Mouse (Mus musculus) neural tube, embryonic 13.5 days (tissue): ENCODE measurements around the gene Exoc6b. TPM values are rescaled to one million over a fixed set of nuclear protein-coding genes. Genes with fewer than 3 reads are reported as not detected.

Source experiments
- ATAC-seq: fragments of 200-750 bp; cut with Nextera tagmentation; 2 replicates; pipeline ENCODE4 v1.8.0; 2017; ENCODE audit warnings: low read depth, mild to moderate bottlenecking, moderate TSS enrichment, moderate library complexity
- H3K27ac ChIP-seq: fragments of 300-500 bp; sonication (generic); replicated peaks from 2 replicates; pipeline ENCODE4 v1.5.1; 2015; ENCODE audit warnings: moderate library complexity, mild to moderate bottlenecking, inconsistent platforms
- H3K27me3 ChIP-seq: fragments of 300-500 bp; sonication (generic); 2 replicates; pipeline ENCODE4 v1.6.1; 2015; ENCODE audit warnings: mild to moderate bottlenecking, inconsistent platforms
- H3K36me3 ChIP-seq: fragments of 300-500 bp; sonication (generic); 2 replicates; pipeline ENCODE4 v1.6.1; 2015; ENCODE audit warnings: mild to moderate bottlenecking, inconsistent platforms
- H3K4me1 ChIP-seq: fragments of 300-500 bp; sonication (generic); replicated peaks from 2 replicates; pipeline ENCODE4 v1.6.1; 2015; ENCODE audit warnings: inconsistent platforms
- H3K4me2 ChIP-seq: fragments of 300-500 bp; sonication (generic); 2 replicates; pipeline ENCODE4 v1.6.1; 2015; ENCODE audit warnings: inconsistent platforms, mild to moderate bottlenecking, moderate library complexity
- H3K4me3 ChIP-seq: fragments of 300-500 bp; sonication (generic); 2 replicates; pipeline ENCODE4 v1.5.1; 2015; ENCODE audit warnings: mild to moderate bottlenecking, inconsistent platforms
- H3K9ac ChIP-seq: fragments of 300-500 bp; sonication (generic); 2 replicates; pipeline ENCODE4 v1.6.1; 2015; ENCODE audit warnings: moderate library complexity, mild to moderate bottlenecking, inconsistent platforms
- H3K9me3 ChIP-seq: fragments of 300-500 bp; sonication (generic); 2 replicates; pipeline ENCODE4 v1.6.1; 2016; ENCODE audit warnings: inconsistent platforms
- WGBS: fragments of 180-500 bp; shearing (Covaris S2); methylation state at CpG from one replicate; pipeline ENCODE4 v1.1.7; 2015; 5-methylcytosine and 5-hydroxymethylcytosine counted together
- polyA plus RNA-seq: library from polyadenylated mRNA; unstranded; fragments of >200 nt; fragmentation: Nextera tagmentation; extraction: Ambion mirVana; gene quantifications from 2 replicates; pipeline ENCODE4 v1.2.1, GENCODE M21; 2015

Gene Exoc6b
- polyA plus RNA-seq, 1 experiment from 2014 or later, result 41.4 TPM

- WGBS, result 75% methylated on average over 5 of the region's 5 CpGs
- Histone ChIP-seq H3K27me3 (no peaks in the 10 kb centered on the region), H3K9me3 (no peaks in the 10 kb centered on the region), H3K4me3 (no peak overlapping the region), H3K9ac (no peak overlapping the region), H3K4me1 (0 out of 2 replicates have a peak, but pooled peaks cover 10% of the 10 kb centered on the region), H3K27ac (no peak overlapping the region), H3K4me2 (no peak overlapping the region), H3K36me3 (no peaks in the 10 kb centered on the region)
- ATAC-seq, result no peak
These were observed 323.0 kb downstream of the Exoc6b start for GRCm38 (mm10) chr6:84746193-84746846.

- Histone ChIP-seq H3K27ac (no peak overlapping the region), H3K9me3 (no peaks in the 10 kb centered on the region), H3K4me1 (0 out of 2 replicates have a peak, but pooled peaks cover 10% of the 10 kb centered on the region), H3K4me2 (no peak overlapping the region), H3K36me3 (no peaks in the 10 kb centered on the region), H3K9ac (no peak overlapping the region), H3K27me3 (no peaks in the 10 kb centered on the region), H3K4me3 (no peak overlapping the region)
- 94% methylated on average over 7 of the region's 7 CpGs for WGBS
- ATAC-seq, result no peak
These were observed 323.7 kb downstream of the Exoc6b start for GRCm38 (mm10) chr6:84745570-84745969.

- WGBS, result 76% methylated on average over 3 of the region's 3 CpGs
- Histone ChIP-seq H3K9me3 (no peaks in the 10 kb centered on the region), H3K27me3 (no peaks in the 10 kb centered on the region), H3K4me1 (0 out of 2 replicates have a peak, but pooled peaks cover 5% of the 10 kb centered on the region), H3K27ac (no peak overlapping the region), H3K9ac (no peak overlapping the region), H3K4me2 (no peak overlapping the region), H3K36me3 (no peaks in the 10 kb centered on the region), H3K4me3 (no peak overlapping the region)
- no peak for ATAC-seq
These were observed 327.1 kb downstream of the Exoc6b start for GRCm38 (mm10) chr6:84742227-84742626.

GRCm38 (mm10) chr6:84736942-84737341 lies 332.4 kb downstream of the Exoc6b start:
- 68% methylated on average over 3 of the region's 3 CpGs for WGBS
- ATAC-seq, result no peak
- H3K4me3 ChIP-seq, result no peak overlapping the region
- H3K9me3 ChIP-seq, result no peaks in the 10 kb centered on the region
- no peak overlapping the region for H3K9ac ChIP-seq
- H3K4me1 ChIP-seq, result no peaks in the 10 kb centered on the region
- no peaks in the 10 kb centered on the region for H3K27me3 ChIP-seq
- H3K4me2 ChIP-seq, result no peak overlapping the region
- H3K27ac ChIP-seq, result no peak overlapping the region
- no peaks in the 10 kb centered on the region for H3K36me3 ChIP-seq

- Histone ChIP-seq H3K27me3 (no peaks in the 10 kb centered on the region), H3K36me3 (no peaks in the 10 kb centered on the region), H3K9me3 (peaks cover 8% of the 10 kb centered on the region; the same call in 1 of the 2 replicates), H3K4me3 (no peak overlapping the region), H3K27ac (no peak overlapping the region), H3K9ac (no peak overlapping the region), H3K4me2 (no peak overlapping the region), H3K4me1 (no peaks in the 10 kb centered on the region)
- no peak for ATAC-seq
These were observed 342.4 kb downstream of the Exoc6b start for GRCm38 (mm10) chr6:84726876-84727275.

GRCm38 (mm10) chr6:84713171-84713570 lies 356.1 kb downstream of the Exoc6b start:
- Histone ChIP-seq H3K9me3 (no peaks in the 10 kb centered on the region), H3K4me3 (no peak overlapping the region), H3K4me1 (no peaks in the 10 kb centered on the region; the same call in 1 of the 2 replicates), H3K9ac (no peak overlapping the region), H3K27ac (no peak overlapping the region), H3K36me3 (no peaks in the 10 kb centered on the region), H3K27me3 (no peaks in the 10 kb centered on the region), H3K4me2 (no peak overlapping the region)
- WGBS, result 92% methylated on average over 11 of the region's 11 CpGs
- ATAC-seq, result no peak

GRCm38 (mm10) chr6:84710831-84711230 lies 358.5 kb downstream of the Exoc6b start:
- no peak overlapping the region for H3K9ac ChIP-seq
- no peak overlapping the region for H3K27ac ChIP-seq
- 86% methylated on average over 6 of the region's 6 CpGs for WGBS
- no peak for ATAC-seq
- no peaks in the 10 kb centered on the region for H3K27me3 ChIP-seq
- no peaks in the 10 kb centered on the region for H3K9me3 ChIP-seq
- no peak overlapping the region for H3K4me2 ChIP-seq
- no peak overlapping the region for H3K4me3 ChIP-seq
- H3K4me1 ChIP-seq, result peaks cover 5% of the 10 kb centered on the region
- no peaks in the 10 kb centered on the region for H3K36me3 ChIP-seq

GRCm38 (mm10) chr6:84708631-84709030 lies 360.7 kb downstream of the Exoc6b start:
- H3K9me3 ChIP-seq, result no peaks in the 10 kb centered on the region
- H3K27me3 ChIP-seq, result no peaks in the 10 kb centered on the region
- 0 out of 2 replicates have a peak overlapping the region, but pooled peaks have one; percentile 1 for H3K27ac ChIP-seq
- H3K36me3 ChIP-seq, result no peaks in the 10 kb centered on the region
- H3K9ac ChIP-seq, result no peak overlapping the region
- H3K4me3 ChIP-seq, result no peak overlapping the region
- H3K4me1 ChIP-seq, result peaks cover 5% of the 10 kb centered on the region
- no peak for ATAC-seq
- H3K4me2 ChIP-seq, result no peak overlapping the region
- 58% methylated on average over 4 of the region's 4 CpGs for WGBS

GRCm38 (mm10) chr6:84699579-84699978 lies 369.7 kb downstream of the Exoc6b start:
- 59% methylated on average over 5 of the region's 5 CpGs for WGBS
- H3K9ac ChIP-seq, result no peak overlapping the region
- no peak overlapping the region for H3K4me2 ChIP-seq
- H3K36me3 ChIP-seq, result no peaks in the 10 kb centered on the region
- no peaks in the 10 kb centered on the region for H3K27me3 ChIP-seq
- H3K4me3 ChIP-seq, result no peak overlapping the region
- H3K27ac ChIP-seq, result no peak overlapping the region
- ATAC-seq, result no peak
- H3K4me1 ChIP-seq, result peaks cover 26% of the 10 kb centered on the region
- no peaks in the 10 kb centered on the region for H3K9me3 ChIP-seq

GRCm38 (mm10) chr6:84698288-84698673 lies 371.0 kb downstream of the Exoc6b start:
- no peak overlapping the region for H3K4me2 ChIP-seq
- no peak for ATAC-seq
- H3K27me3 ChIP-seq, result no peaks in the 10 kb centered on the region
- H3K4me3 ChIP-seq, result no peak overlapping the region
- no peaks in the 10 kb centered on the region for H3K9me3 ChIP-seq
- 60% methylated on average over 1 of the region's 1 CpGs for WGBS
- no peak overlapping the region for H3K9ac ChIP-seq
- H3K36me3 ChIP-seq, result no peaks in the 10 kb centered on the region
- peaks cover 32% of the 10 kb centered on the region for H3K4me1 ChIP-seq
- no peak overlapping the region for H3K27ac ChIP-seq

GRCm38 (mm10) chr6:84697474-84698287 lies 371.6 kb downstream of the Exoc6b start:
- Histone ChIP-seq H3K4me2 (no peak overlapping the region), H3K4me3 (no peak overlapping the region), H3K4me1 (peaks cover 35% of the 10 kb centered on the region), H3K27ac (no peak overlapping the region), H3K36me3 (no peaks in the 10 kb centered on the region), H3K27me3 (no peaks in the 10 kb centered on the region), H3K9ac (no peak overlapping the region), H3K9me3 (no peaks in the 10 kb centered on the region)
- 39% methylated on average over 9 of the region's 9 CpGs for WGBS
- ATAC-seq, result no peak

- Histone ChIP-seq H3K27me3 (no peaks in the 10 kb centered on the region), H3K9ac (no peak overlapping the region), H3K9me3 (no peaks in the 10 kb centered on the region), H3K4me3 (no peak overlapping the region), H3K4me1 (peaks cover 25% of the 10 kb centered on the region), H3K4me2 (no peak overlapping the region), H3K36me3 (no peaks in the 10 kb centered on the region), H3K27ac (no peak overlapping the region)
- no peak for ATAC-seq
- WGBS, result 72% methylated on average over 4 of the region's 4 CpGs
These were observed 375.5 kb downstream of the Exoc6b start for GRCm38 (mm10) chr6:84693844-84694243.
